Mouse (Mus musculus): Measurements from ENCODE around the gene Barhl1. TPM values are rescaled to one million over a fixed set of nuclear protein-coding genes. Genes with fewer than 3 reads are reported as not detected.
A peak's percentile ranks its signal among the peaks of the same experiment; 100 is the strongest.

Gene Barhl1
- total and polyA plus RNA-seq, 2 experiments, result 0.32 TPM; not detected in 1

GRCm38 (mm10) chr2:28875554-28875953 is 40.9 kb downstream of the Barhl1 start:
- TF ChIP-seq POLR2A (IDR thresholded peaks at IDR 0.05; ENCODE audit: extremely low read depth, insufficient read depth, low read length), result no peak
- no peak overlapping the region for H3K4me3 ChIP-seq (ENCODE audit: insufficient read depth, low read depth, low read length)
- H3K36me3 ChIP-seq (ENCODE audit: control insufficient read depth, insufficient read depth, low read length), result peaks cover 34% of the 10 kb centered on the region
- no peak for DNase-seq (ENCODE audit: extremely low read depth, low read depth, low spot score)
- 92% methylated on average over 11 of the region's 11 CpGs for WGBS
- no peaks in the 10 kb centered on the region for H3K79me2 ChIP-seq (ENCODE audit: control insufficient read depth, insufficient read depth, low read length)
- no peak overlapping the region for H3K9ac ChIP-seq (ENCODE audit: low read depth, low read length)
- no peak overlapping the region for H3K27ac ChIP-seq (replicated peaks; ENCODE audit: insufficient read depth, low read depth, low read length)
- H3K27me3 ChIP-seq (ENCODE audit: control insufficient read depth, insufficient read depth, low read length), result no peaks in the 10 kb centered on the region
- 0 out of 2 replicates have a peak, but pooled peaks cover 1% of the 10 kb centered on the region for H3K4me1 ChIP-seq (ENCODE audit: control insufficient read depth, insufficient read depth, low read length)

GRCm38 (mm10) chr2:28867495-28867894 is 49.0 kb downstream of the Barhl1 start:
- Histone ChIP-seq H3K4me1 (ENCODE audit: control insufficient read depth, insufficient read depth, low read length) (no peaks in the 10 kb centered on the region), H3K9ac (ENCODE audit: low read depth, low read length) (no peak overlapping the region), H3K27ac (replicated peaks; ENCODE audit: insufficient read depth, low read depth, low read length) (no peak overlapping the region), H3K79me2 (ENCODE audit: control insufficient read depth, insufficient read depth, low read length) (no peaks in the 10 kb centered on the region), H3K36me3 (ENCODE audit: control insufficient read depth, insufficient read depth, low read length) (peaks cover 42% of the 10 kb centered on the region), H3K27me3 (ENCODE audit: control insufficient read depth, insufficient read depth, low read length) (no peaks in the 10 kb centered on the region), H3K4me3 (ENCODE audit: insufficient read depth, low read depth, low read length) (no peak overlapping the region)
- TF ChIP-seq POLR2A (IDR thresholded peaks at IDR 0.05; ENCODE audit: extremely low read depth, insufficient read depth, low read length) (no peak), CTCF (IDR thresholded peaks at IDR 0.05; ENCODE audit: low read depth, low read length) (no peak)
- DNase-seq (ENCODE audit: extremely low read depth, low read depth, low spot score), result no peak
- WGBS, result 83% methylated on average over 7 of the region's 7 CpGs

GRCm38 (mm10) chr2:28863857-28864256 is 52.6 kb downstream of the Barhl1 start:
- Histone ChIP-seq H3K79me2 (ENCODE audit: control insufficient read depth, insufficient read depth, low read length) (no peaks in the 10 kb centered on the region), H3K27ac (replicated peaks; ENCODE audit: insufficient read depth, low read depth, low read length) (no peak overlapping the region), H3K27me3 (ENCODE audit: control insufficient read depth, insufficient read depth, low read length) (no peaks in the 10 kb centered on the region), H3K36me3 (ENCODE audit: control insufficient read depth, insufficient read depth, low read length) (peaks cover 59% of the 10 kb centered on the region), H3K4me1 (ENCODE audit: control insufficient read depth, insufficient read depth, low read length) (no peaks in the 10 kb centered on the region), H3K4me3 (ENCODE audit: insufficient read depth, low read depth, low read length) (no peak overlapping the region), H3K9ac (ENCODE audit: low read depth, low read length) (no peak overlapping the region)
- peak; percentile 42; the same call in 1 of the 2 replicates for TF ChIP-seq CTCF (IDR thresholded peaks at IDR 0.05; ENCODE audit: low read depth, low read length)
- no peak for TF ChIP-seq POLR2A (IDR thresholded peaks at IDR 0.05; ENCODE audit: extremely low read depth, insufficient read depth, low read length)
- DNase-seq (ENCODE audit: extremely low read depth, low read depth, low spot score), result no peak

GRCm38 (mm10) chr2:28860678-28861423 is 55.6 kb downstream of the Barhl1 start:
- Histone ChIP-seq H3K36me3 (ENCODE audit: control insufficient read depth, insufficient read depth, low read length) (peaks cover 61% of the 10 kb centered on the region), H3K27ac (replicated peaks; ENCODE audit: insufficient read depth, low read depth, low read length) (no peak overlapping the region), H3K4me1 (ENCODE audit: control insufficient read depth, insufficient read depth, low read length) (no peaks in the 10 kb centered on the region), H3K79me2 (ENCODE audit: control insufficient read depth, insufficient read depth, low read length) (no peaks in the 10 kb centered on the region), H3K27me3 (ENCODE audit: control insufficient read depth, insufficient read depth, low read length) (no peaks in the 10 kb centered on the region), H3K9ac (ENCODE audit: low read depth, low read length) (no peak overlapping the region), H3K4me3 (ENCODE audit: insufficient read depth, low read depth, low read length) (no peak overlapping the region)
- WGBS, result 96% methylated on average over 8 of the region's 8 CpGs
- no peak for DNase-seq (ENCODE audit: extremely low read depth, low read depth, low spot score)
- TF ChIP-seq POLR2A (IDR thresholded peaks at IDR 0.05; ENCODE audit: extremely low read depth, insufficient read depth, low read length) (no peak), CTCF (IDR thresholded peaks at IDR 0.05; ENCODE audit: low read depth, low read length) (no peak)

- no peaks in the 10 kb centered on the region for H3K4me1 ChIP-seq (ENCODE audit: control insufficient read depth, insufficient read depth, low read length)
- TF ChIP-seq POLR2A (IDR thresholded peaks at IDR 0.05; ENCODE audit: extremely low read depth, insufficient read depth, low read length), result no peak
- TF ChIP-seq CTCF (IDR thresholded peaks at IDR 0.05; ENCODE audit: low read depth, low read length), result no peak
These were observed 57.2 kb downstream of the Barhl1 start for GRCm38 (mm10) chr2:28859303-28859702.

More at GRCm38 (mm10) chr2:28859303-28859702, 57.2 kb downstream of the Barhl1 start:
- Histone ChIP-seq H3K36me3 (ENCODE audit: control insufficient read depth, insufficient read depth, low read length) (peaks cover 57% of the 10 kb centered on the region), H3K27ac (replicated peaks; ENCODE audit: insufficient read depth, low read depth, low read length) (no peak overlapping the region), H3K9ac (ENCODE audit: low read depth, low read length) (no peak overlapping the region), H3K79me2 (ENCODE audit: control insufficient read depth, insufficient read depth, low read length) (no peaks in the 10 kb centered on the region), H3K27me3 (ENCODE audit: control insufficient read depth, insufficient read depth, low read length) (no peaks in the 10 kb centered on the region), H3K4me3 (ENCODE audit: insufficient read depth, low read depth, low read length) (no peak overlapping the region)
- WGBS, result 94% methylated on average over 4 of the region's 4 CpGs
- DNase-seq (ENCODE audit: extremely low read depth, low read depth, low spot score), result no peak

Other genes starting within 250 kb of the Barhl1 start
- gene Spaca9, start 216.9 kb downstream of the Barhl1 start, total RNA-seq (2014; rRNA removed), result 0.60 TPM in 1 of 2 replicates, not detected in the other
- gene Spaca9, start 216.9 kb downstream of the Barhl1 start, polyA plus RNA-seq (2012; rRNA removed), result 0.16 and 0.26 TPM in 2 replicates
- not detected in 2 replicates for gene Ak8, start 216.5 kb downstream of the Barhl1 start, total RNA-seq (2014; rRNA removed)
- gene Ak8, start 216.5 kb downstream of the Barhl1 start, polyA plus RNA-seq (2012; rRNA removed), result 0.09 TPM in 1 of 2 replicates, not detected in the other
- gene Gtf3c4, start 76.3 kb downstream of the Barhl1 start, total RNA-seq (2014; rRNA removed), result 11.0 and 11.4 TPM in 2 replicates
- gene Gtf3c4, start 76.3 kb downstream of the Barhl1 start, polyA plus RNA-seq (2012; rRNA removed), result 4.6 and 5.0 TPM in 2 replicates
- 3.9 and 4.2 TPM in 2 replicates for gene Ddx31, start 76.3 kb downstream of the Barhl1 start, total RNA-seq (2014; rRNA removed)
- 1.9 and 2.5 TPM in 2 replicates for gene Ddx31, start 76.3 kb downstream of the Barhl1 start, polyA plus RNA-seq (2012; rRNA removed)
- gene Cfap77, start 138.4 kb upstream of the Barhl1 start, total RNA-seq (2014; rRNA removed), result 0.13 TPM in 1 of 2 replicates, not detected in the other
- gene Cfap77, start 138.4 kb upstream of the Barhl1 start, polyA plus RNA-seq (2012; rRNA removed), result 0.06 and 0.11 TPM in 2 replicates
- 5.7 and 6.8 TPM in 2 replicates for gene Ttf1, start 143.6 kb upstream of the Barhl1 start, total RNA-seq (2014; rRNA removed)
- gene Ttf1, start 143.6 kb upstream of the Barhl1 start, polyA plus RNA-seq (2012; rRNA removed), result 2.2 and 3.4 TPM in 2 replicates
- gene Setx, start 207.5 kb upstream of the Barhl1 start, total RNA-seq (2014; rRNA removed), result 13.6 and 13.9 TPM in 2 replicates
- gene Setx, start 207.5 kb upstream of the Barhl1 start, polyA plus RNA-seq (2012; rRNA removed), result 1.4 and 1.8 TPM in 2 replicates

All from liver, adult 2 months (tissue).